Mouse (Mus musculus) adrenal gland, adult (tissue): ENCODE data around the gene Kmt5a.

Source experiments
- DNase-seq, 2 experiments: peaks; one replicate each; pipeline ENCODE4 v3.0.0; 2022 to 2023; ENCODE audit warnings: low spot score in 1 of 2; ENCODE audit not compliant: inconsistent age in 2 of 2

Gene Kmt5a

GRCm38 (mm10) chr5:124439447-124440093 is at the start of gene Kmt5a:
Kmt5a (plus strand) TSS chr5:124439930.
- DNase-seq: peak; percentile 98 to 99

DNA sequence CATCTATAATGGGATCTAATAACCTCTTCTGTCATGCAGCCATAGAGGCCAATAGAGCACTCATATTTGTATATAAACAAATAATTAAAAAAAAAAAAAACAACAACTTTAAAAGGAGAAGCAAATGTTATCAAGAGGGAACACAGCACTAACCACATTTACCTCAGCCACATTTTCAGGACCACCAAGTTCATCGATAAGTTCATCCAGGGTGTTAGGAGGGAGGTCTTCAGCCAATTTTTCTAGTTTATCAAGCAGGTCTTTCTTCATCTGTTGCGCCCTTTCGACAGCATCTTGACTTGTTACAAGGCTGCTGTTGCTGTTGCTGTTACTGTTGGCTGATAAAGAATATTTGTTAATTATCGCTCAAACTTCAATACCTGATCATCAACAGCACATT is 47.3 kb upstream of the Kmt5a start:
- DNase-seq: no peak

- DNase-seq: no peak
Measured at GRCm38 (mm10) chr5:124393726-124394125, 46.0 kb upstream of the Kmt5a start.

DNA sequence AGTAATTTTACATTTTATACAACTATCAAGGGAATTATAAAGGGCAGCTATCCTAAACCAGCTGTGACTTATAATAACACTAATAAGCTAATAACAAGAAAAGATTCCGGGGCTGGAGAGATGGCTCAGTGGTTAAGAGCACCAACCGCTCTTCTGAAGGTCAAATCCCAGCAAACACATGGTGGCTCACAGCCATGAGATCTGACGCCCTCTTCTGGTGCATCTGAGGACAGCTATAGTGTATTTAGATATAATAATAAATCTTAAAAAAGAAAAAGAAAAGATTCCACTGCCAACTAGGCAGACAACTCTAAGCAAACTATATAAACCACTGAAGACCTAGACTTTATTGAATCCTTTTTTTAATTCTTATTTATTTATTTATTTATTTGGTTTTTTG is 28.9 kb upstream of the Kmt5a start:
- peak in 1 of 2 experiments; percentile 52 for DNase-seq

- no peak for DNase-seq
Measured at GRCm38 (mm10) chr5:124412163-124412562, 27.6 kb upstream of the Kmt5a start.

- DNase-seq: no peak
Measured at GRCm38 (mm10) chr5:124418903-124419302, 20.8 kb upstream of the Kmt5a start.

DNA sequence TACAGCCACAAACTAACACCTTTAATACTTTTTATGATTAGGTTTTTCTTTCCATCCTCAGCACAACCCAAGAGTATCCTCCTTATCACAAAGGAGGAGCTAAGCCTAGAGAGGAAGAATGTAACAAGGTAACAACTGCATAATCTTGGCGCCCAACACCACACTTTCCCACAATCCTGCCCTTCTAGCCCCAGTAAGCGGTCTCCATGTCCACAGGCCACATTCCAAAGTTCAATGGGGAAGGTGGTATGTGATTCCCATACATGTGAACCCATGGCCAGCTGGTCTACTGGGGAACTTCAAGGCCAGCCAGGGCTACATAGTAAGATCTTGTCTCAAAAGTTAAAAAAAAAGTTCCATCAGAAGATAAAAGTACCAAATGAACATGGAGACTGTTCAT is 17.9 kb upstream of the Kmt5a start:
- DNase-seq: no peak

DNA sequence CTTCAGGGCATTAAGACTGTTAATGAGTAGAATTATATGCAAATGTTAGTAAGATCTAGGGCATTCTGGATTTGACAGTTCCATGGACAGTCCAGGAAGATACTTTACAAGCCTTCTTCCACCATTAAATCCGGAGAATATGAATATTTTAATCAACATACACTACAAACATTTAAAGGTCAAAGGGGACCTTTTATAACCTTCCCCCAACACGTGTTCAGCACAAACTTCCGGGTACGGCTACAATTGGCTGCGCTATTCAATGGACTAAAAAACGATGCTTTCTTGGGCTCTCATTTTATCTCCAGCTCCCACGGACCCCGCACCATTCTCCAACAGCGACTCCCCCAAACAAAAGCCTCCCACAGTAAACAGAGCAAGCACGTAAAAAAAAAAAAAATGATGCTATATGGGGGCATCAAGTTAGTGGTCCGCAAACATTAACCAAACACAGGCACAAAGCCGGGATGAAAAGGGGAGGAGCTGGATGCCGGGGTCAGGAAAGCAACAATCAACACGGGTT is 15.5 kb upstream of the Kmt5a start:
- peak in 1 of 2 experiments; percentile 71 for DNase-seq

- peak in 1 of 2 experiments; percentile 82 for DNase-seq
Measured at GRCm38 (mm10) chr5:124424723-124425411, 14.9 kb upstream of the Kmt5a start.

GRCm38 (mm10) chr5:124425412-124426259 is 14.1 kb upstream of the Kmt5a start, which contains the start of gene Sbno1:
Sbno1 (minus strand) TSS chr5:124426001.
- DNase-seq: peak; percentile 95 to 99

- DNase-seq: no peak
Measured at GRCm38 (mm10) chr5:124426475-124427071, 13.2 kb upstream of the Kmt5a start.

GRCm38 (mm10) chr5:124432398-124433012 is 7.2 kb upstream of the Kmt5a start:
- peak; percentile 57 to 90 for DNase-seq

DNA sequence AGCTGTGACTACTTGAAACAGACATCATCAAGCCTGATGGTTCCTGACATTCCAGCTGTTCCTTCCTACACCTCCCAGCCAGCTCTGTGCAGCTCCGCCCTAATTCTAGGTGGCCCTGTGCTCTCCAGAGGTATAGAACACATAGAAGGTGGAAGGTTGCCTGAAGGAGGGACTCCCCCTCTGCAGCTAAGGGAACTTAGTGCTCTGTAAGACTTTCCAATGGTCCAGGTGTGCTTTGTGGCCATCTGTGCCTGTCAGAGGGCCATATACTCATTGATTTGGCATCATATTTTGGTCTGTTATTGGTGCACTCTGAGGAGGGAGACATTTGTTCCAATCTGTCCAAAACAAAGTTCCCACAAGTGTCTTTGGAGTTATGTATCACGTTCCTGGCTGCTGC is 6.7 kb upstream of the Kmt5a start:
- DNase-seq: no peak

- DNase-seq: peak; percentile 42 to 74
Measured at GRCm38 (mm10) chr5:124438229-124438628, 1.5 kb upstream of the Kmt5a start.

GRCm38 (mm10) chr5:124438746-124439145 is 984 bp upstream of the Kmt5a start:
- DNase-seq: peak in 1 of 2 experiments; percentile 46

- no peak for DNase-seq
Measured at GRCm38 (mm10) chr5:124440094-124440701, 468 bp downstream of the Kmt5a start.

DNA sequence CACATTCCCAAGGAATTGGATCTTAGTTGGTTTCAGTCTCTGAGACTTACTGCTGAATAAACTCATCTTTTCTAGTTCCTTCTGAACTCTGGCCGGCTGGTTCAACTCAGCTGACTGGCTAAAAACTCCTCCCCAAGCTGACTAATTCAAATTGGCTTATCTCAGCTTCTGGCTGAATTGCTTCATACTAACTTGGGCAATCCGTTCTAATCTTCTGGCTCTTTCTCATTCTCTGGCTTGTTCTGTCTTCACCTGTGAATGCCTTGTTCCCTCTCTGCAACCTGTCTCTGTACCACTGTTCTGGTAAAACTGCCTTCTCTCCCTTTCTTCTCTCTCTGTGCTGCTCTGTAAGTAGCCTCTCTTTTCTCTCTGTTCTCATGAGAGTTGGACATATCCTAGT is 2.9 kb downstream of the Kmt5a start:
- DNase-seq: peak in 1 of 2 experiments; percentile 86

- no peak for DNase-seq
Measured at GRCm38 (mm10) chr5:124444208-124444607, 4.5 kb downstream of the Kmt5a start.

DNA sequence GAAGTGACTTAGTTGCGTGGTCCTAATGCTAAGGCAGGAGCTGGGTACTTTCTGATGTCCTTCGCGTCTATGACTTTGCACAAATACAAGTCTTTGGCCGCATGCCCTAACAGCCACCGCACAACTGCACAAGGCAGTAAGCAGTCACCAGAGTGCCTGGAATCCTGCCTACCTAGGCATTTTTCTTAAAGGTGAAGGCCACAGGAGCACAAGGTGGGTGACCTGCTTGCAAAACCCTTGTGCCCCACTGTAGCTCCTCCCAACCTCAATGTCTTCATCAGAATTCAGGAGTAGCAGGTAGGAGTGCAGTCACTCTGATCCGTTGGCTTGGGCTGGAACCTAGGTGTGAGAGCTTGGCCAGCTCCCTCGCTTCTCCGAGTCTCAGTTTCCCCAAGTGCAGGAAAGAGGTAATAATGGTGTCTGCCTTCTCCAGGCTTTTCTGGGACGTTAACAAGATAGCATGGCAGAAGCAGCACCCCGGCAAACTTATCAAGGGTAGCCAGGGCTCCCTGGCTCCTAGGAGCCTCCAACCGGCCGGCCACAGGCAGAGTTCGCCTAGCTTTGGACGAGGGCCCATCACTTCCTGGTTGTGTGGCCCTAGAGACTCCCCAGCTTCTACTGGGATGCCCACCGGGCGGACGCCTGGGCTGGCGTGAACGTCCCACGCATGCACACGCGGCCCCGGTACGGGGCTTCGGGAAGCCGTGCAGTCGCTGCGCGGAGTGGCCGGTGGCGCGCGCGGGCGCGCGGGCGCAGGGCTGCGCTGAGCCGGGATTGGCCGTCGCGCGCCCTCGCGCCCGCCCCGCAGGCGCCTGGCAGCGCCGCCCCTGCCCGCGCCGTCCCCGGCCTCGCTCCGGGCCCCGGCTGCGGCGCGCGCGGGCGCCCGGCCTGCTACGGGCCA is 5.2 kb downstream of the Kmt5a start:
- peak; percentile 83 to 94 for DNase-seq
